Mouse (Mus musculus) liver, postnatal 0 days (tissue): ENCODE measurements around the gene Pigl. TPM values are rescaled to one million over a fixed set of nuclear protein-coding genes. Genes with fewer than 3 reads are reported as not detected.

Source experiments
- ATAC-seq: fragments of 200-750 bp; cut with Nextera tagmentation; 2 replicates; pipeline ENCODE4 v1.8.0; 2017; ENCODE audit warnings: mild to moderate bottlenecking, moderate library complexity
- DNase-seq: peaks from one replicate; pipeline ENCODE4 v3.0.0-alpha.2; 2016
- H3K27ac ChIP-seq: fragments of 300-500 bp; sonication (generic); 2 replicates; pipeline ENCODE4 v1.5.1; 2014; ENCODE audit warnings: antibody characterized with exemption, moderate library complexity, mild to moderate bottlenecking, low read depth
- H3K27me3 ChIP-seq: fragments of 300-500 bp; sonication (generic); 2 replicates; pipeline ENCODE4 v1.6.1; 2014; ENCODE audit warnings: low read length, control low read depth, mixed read lengths; ENCODE audit not compliant: insufficient read depth
- H3K36me3 ChIP-seq: fragments of 300-500 bp; sonication (generic); replicated peaks from 2 replicates; pipeline ENCODE4 v1.6.1; 2014; ENCODE audit warnings: mild to moderate bottlenecking, control low read depth, low read length, moderate library complexity, mixed read lengths; ENCODE audit not compliant: insufficient read depth
- H3K4me1 ChIP-seq: fragments of 300-500 bp; sonication (generic); 2 replicates; pipeline ENCODE4 v1.6.1; 2014; ENCODE audit warnings: antibody characterized with exemption, mild to moderate bottlenecking, control low read depth; ENCODE audit not compliant: insufficient read depth
- H3K4me2 ChIP-seq: fragments of 300-500 bp; sonication (generic); 2 replicates; pipeline ENCODE4 v1.6.1; 2014; ENCODE audit warnings: low read depth, mild to moderate bottlenecking, low read length, moderate library complexity, mixed read lengths
- H3K4me3 ChIP-seq: fragments of 300-500 bp; sonication (generic); 2 replicates; pipeline ENCODE4 v1.5.1; 2014; ENCODE audit warnings: low read depth, low read length
- H3K9ac ChIP-seq: fragments of 300-500 bp; sonication (generic); replicated peaks from 2 replicates; pipeline ENCODE4 v1.6.1; 2014; ENCODE audit warnings: mild to moderate bottlenecking, moderate library complexity
- H3K9me3 ChIP-seq: fragments of 300-500 bp; sonication (generic); 2 replicates; pipeline ENCODE4 v1.6.1; 2016; ENCODE audit warnings: mild to moderate bottlenecking, control low read depth, low read length, mixed read lengths
- CTCF ChIP-seq: sonication (generic); IDR thresholded peaks from 2 replicates; pipeline ENCODE4 v1.5.1; 2016; ENCODE audit warnings: antibody characterized with exemption, low read depth
- EP300 ChIP-seq: IDR thresholded peaks from 2 replicates; pipeline ENCODE4 v1.6.1; 2016; ENCODE audit warnings: antibody characterized with exemption, low read depth, mild to moderate bottlenecking
- WGBS: fragments of 180-500 bp; shearing (Covaris S2); extraction: QIAGEN DNeasy Blood & Tissue Kit; methylation state at CpG from one replicate; pipeline ENCODE4 v1.1.7; 2014; ENCODE audit not compliant: insufficient replicate concordance; 5-methylcytosine and 5-hydroxymethylcytosine counted together
- polyA plus RNA-seq: library from polyadenylated mRNA; unstranded; fragments of >200 nt; fragmentation: Nextera tagmentation; extraction: Ambion mirVana; gene quantifications from 2 replicates; pipeline ENCODE4 v1.2.1, GENCODE M21; 2015

Gene Pigl
- polyA plus RNA-seq, 1 experiment from 2014 or later, result 2.7 TPM

- no peak overlapping the region for H3K9ac ChIP-seq
- peaks cover 42% of the 10 kb centered on the region for H3K36me3 ChIP-seq
- no peak for TF ChIP-seq CTCF
- TF ChIP-seq EP300, result no peak
- no peak overlapping the region for H3K27ac ChIP-seq
- no peak for ATAC-seq
- H3K9me3 ChIP-seq, result no peaks in the 10 kb centered on the region
- H3K4me1 ChIP-seq, result 0 out of 2 replicates have a peak, but pooled peaks cover 2% of the 10 kb centered on the region
- H3K27me3 ChIP-seq, result no peaks in the 10 kb centered on the region
- DNase-seq, result no peak
- 90% methylated on average over 2 of the region's 2 CpGs for WGBS
- H3K4me3 ChIP-seq, result no peak overlapping the region
- no peak overlapping the region for H3K4me2 ChIP-seq
Observed at GRCm38 (mm10) chr11:62432211-62432610, 26.0 kb upstream of the Pigl start.

GRCm38 (mm10) chr11:62440670-62441315, 17.5 kb upstream of the Pigl start:
- H3K9me3 ChIP-seq, result no peaks in the 10 kb centered on the region
- 90% methylated on average over 9 of the region's 9 CpGs for WGBS

GRCm38 (mm10) chr11:62445799-62446198, 12.5 kb upstream of the Pigl start:
- 85% methylated on average over 3 of the region's 3 CpGs for WGBS
- no peaks in the 10 kb centered on the region for H3K9me3 ChIP-seq
- DNase-seq, result no peak
- H3K36me3 ChIP-seq, result 0 out of 2 replicates have a peak, but pooled peaks cover 9% of the 10 kb centered on the region
- no peak overlapping the region for H3K4me2 ChIP-seq
- no peak overlapping the region for H3K27ac ChIP-seq
- H3K4me1 ChIP-seq, result no peaks in the 10 kb centered on the region
- TF ChIP-seq CTCF (no peak), EP300 (no peak)
- no peak overlapping the region for H3K4me3 ChIP-seq
- ATAC-seq, result no peak
- no peaks in the 10 kb centered on the region for H3K27me3 ChIP-seq
- no peak overlapping the region for H3K9ac ChIP-seq

More at GRCm38 (mm10) chr11:62440670-62441315, 17.5 kb upstream of the Pigl start:
- no peak overlapping the region for H3K27ac ChIP-seq
- DNase-seq (no peak), ATAC-seq (no peak)
- no peaks in the 10 kb centered on the region for H3K27me3 ChIP-seq
- H3K9ac ChIP-seq, result no peak overlapping the region
- no peaks in the 10 kb centered on the region for H3K4me1 ChIP-seq
- TF ChIP-seq CTCF (no peak), EP300 (no peak)
- H3K36me3 ChIP-seq, result peaks cover 16% of the 10 kb centered on the region
- no peak overlapping the region for H3K4me2 ChIP-seq
- H3K4me3 ChIP-seq, result no peak overlapping the region

- Histone ChIP-seq H3K9me3 (no peaks in the 10 kb centered on the region), H3K4me3 (no peak overlapping the region), H3K27ac (no peak overlapping the region), H3K9ac (no peak overlapping the region), H3K27me3 (no peaks in the 10 kb centered on the region), H3K36me3 (0 out of 2 replicates have a peak, but pooled peaks cover 15% of the 10 kb centered on the region), H3K4me2 (no peak overlapping the region), H3K4me1 (no peaks in the 10 kb centered on the region)
- TF ChIP-seq EP300 (no peak), CTCF (no peak)
- DNase-seq (no peak), ATAC-seq (no peak)
- WGBS, result 90% methylated on average over 6 of the region's 6 CpGs
Observed at GRCm38 (mm10) chr11:62448971-62449370, 9.3 kb upstream of the Pigl start.

GRCm38 (mm10) chr11:62455193-62455592, 3.1 kb upstream of the Pigl start:
- Histone ChIP-seq H3K27ac (no peak overlapping the region), H3K4me2 (peak overlapping the region; percentile 92), H3K9me3 (no peaks in the 10 kb centered on the region), H3K36me3 (0 out of 2 replicates have a peak, but pooled peaks cover 6% of the 10 kb centered on the region), H3K4me3 (0 out of 2 replicates have a peak overlapping the region, but pooled peaks have one; percentile 87), H3K4me1 (peaks cover 13% of the 10 kb centered on the region), H3K9ac (no peak overlapping the region), H3K27me3 (no peaks in the 10 kb centered on the region)
- 29% methylated on average over 1 of the region's 1 CpGs for WGBS
- DNase-seq (no peak), ATAC-seq (no peak)
- TF ChIP-seq EP300, result no peak
- no peak for TF ChIP-seq CTCF

- peak overlapping the region; percentile 87 for H3K4me3 ChIP-seq
- no peak for DNase-seq
- H3K36me3 ChIP-seq, result 0 out of 2 replicates have a peak, but pooled peaks cover 6% of the 10 kb centered on the region
- 10% methylated on average over 3 of the region's 3 CpGs for WGBS
- H3K9ac ChIP-seq, result peak overlapping the region; percentile 97
- no peaks in the 10 kb centered on the region for H3K27me3 ChIP-seq
- no peak for ATAC-seq
- peak overlapping the region; percentile 92 for H3K4me2 ChIP-seq
- H3K4me1 ChIP-seq, result peaks cover 13% of the 10 kb centered on the region
- TF ChIP-seq CTCF (no peak), EP300 (no peak)
- peak overlapping the region; percentile 98 for H3K27ac ChIP-seq
- no peaks in the 10 kb centered on the region for H3K9me3 ChIP-seq
Observed at GRCm38 (mm10) chr11:62456021-62456482, 2.2 kb upstream of the Pigl start.
